Mouse (Mus musculus): ENCODE results near the gene Mrgbp. TPM values are rescaled to one million over a fixed set of nuclear protein-coding genes. Genes with fewer than 3 reads are reported as not detected.
A peak's percentile ranks its signal among the peaks of the same experiment; 100 is the strongest.

Gene Mrgbp
- total RNA-seq, 2 experiments from 2014 or later: 7.5 to 10.4 TPM

GRCm38 (mm10) chr2:180589123-180589831 lies 8.2 kb downstream of the Mrgbp start, which contains the start of gene Ogfr:
Gene Ogfr, plus strand, starts transcription at chr2:180589245.
- peak; percentile 84 for DNase-seq

GRCm38 (mm10) chr2:180597490-180597889 lies 16.4 kb downstream of the Mrgbp start, which contains the start of gene Col9a3:
Gene Col9a3, plus strand, starts transcription at chr2:180597790.
- no peak for DNase-seq

- no peak for DNase-seq
These were observed 17.1 kb downstream of the Mrgbp start for GRCm38 (mm10) chr2:180598157-180598705.

DNA sequence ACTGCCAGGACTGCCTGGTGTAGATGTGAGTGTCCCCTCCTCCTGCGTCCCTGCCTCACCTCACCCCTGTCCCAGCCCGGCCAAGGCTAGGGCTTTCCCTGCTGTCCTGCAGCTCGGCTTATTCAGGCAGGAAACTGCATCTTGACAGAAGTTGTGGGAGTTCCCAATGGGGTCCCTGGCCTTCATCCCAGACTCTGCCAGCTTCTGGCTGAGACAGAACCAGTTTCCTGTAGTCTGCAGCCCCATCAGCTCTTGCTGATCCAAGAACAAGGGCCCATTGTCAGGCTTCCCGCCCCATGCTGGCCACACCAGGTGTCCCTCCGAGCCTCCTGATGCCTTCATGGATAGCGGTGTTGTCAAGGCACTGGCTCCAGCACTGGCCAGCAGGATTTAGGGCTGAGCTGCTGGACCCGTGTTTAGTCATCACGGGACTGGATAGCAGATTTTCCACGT lies 19.5 kb downstream of the Mrgbp start:
- DNase-seq: no peak

- DNase-seq: no peak
These were observed 23.7 kb downstream of the Mrgbp start for GRCm38 (mm10) chr2:180604781-180605180.

GRCm38 (mm10) chr2:180610283-180610682 lies 29.2 kb downstream of the Mrgbp start:
- DNase-seq: no peak

GRCm38 (mm10) chr2:180611882-180612281 lies 30.8 kb downstream of the Mrgbp start:
- no peak for DNase-seq

Other genes with a start within 250 kb of the Mrgbp start
- not detected for gene Gata5, start 246.6 kb upstream of the Mrgbp start, total RNA-seq (2021)
- gene Slco4a1, start 125.1 kb upstream of the Mrgbp start, total RNA-seq (2021): under 1 TPM; 0.28 to 0.41 TPM
- gene Ntsr1, start 81.3 kb upstream of the Mrgbp start, total RNA-seq (2021): under 1 TPM; 0.14 TPM
- 10 to 100 TPM; 27.9 to 32.2 TPM for gene Ogfr, start 7.9 kb downstream of the Mrgbp start, total RNA-seq (2021)
- 1 to 10 TPM; 1.0 to 1.4 TPM for gene Col9a3, start 16.5 kb downstream of the Mrgbp start, total RNA-seq (2021)
- under 1 TPM; 0.28 to 0.41 TPM for gene Tcfl5, start 61.4 kb downstream of the Mrgbp start, total RNA-seq (2021)
- 10 to 100 TPM; 21.4 to 32.2 TPM for gene Dido1, start 128.7 kb downstream of the Mrgbp start, total RNA-seq (2021)
- 10 to 100 TPM; 50.4 to 51.6 TPM for gene Gid8, start 128.8 kb downstream of the Mrgbp start, total RNA-seq (2021)
- 1 to 10 TPM in 1 of 2 experiments, under 1 TPM in 1; 0.52 to 1.8 TPM for gene Slc17a9, start 144.0 kb downstream of the Mrgbp start, total RNA-seq (2021)
- gene Bhlhe23, start 195.6 kb downstream of the Mrgbp start, total RNA-seq (2021): not detected

Measured in gastrocnemius, postnatal 10 days (tissue).